Mouse (Mus musculus): ENCODE measurements around the gene Prlr.

Gene Prlr

DNA sequence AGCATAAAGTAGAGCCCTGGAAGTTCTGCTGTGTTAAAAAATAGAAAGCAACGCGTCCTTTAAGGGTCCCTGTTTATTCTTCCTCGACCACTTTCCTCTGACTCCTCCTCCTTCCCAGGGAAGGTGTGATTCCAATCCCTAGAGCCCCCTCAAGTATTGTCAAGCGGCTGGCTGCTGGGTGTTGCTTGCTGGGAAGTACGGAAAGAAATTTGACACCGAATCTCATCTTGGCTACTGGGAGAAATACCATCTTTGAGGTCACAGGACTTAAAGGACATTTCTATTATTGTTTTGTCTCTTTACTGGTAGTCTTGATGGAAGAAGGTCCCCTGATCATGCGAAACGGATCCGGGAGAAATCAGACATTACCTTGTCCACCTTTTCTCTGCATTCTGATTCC, at the start of gene Prlr:
Gene Prlr, plus strand, starts transcription at position 156 of the 400 bp plus-strand sequence.
- no peak for DNase-seq (ENCODE audit: low spot score in 2 of 2)

DNA sequence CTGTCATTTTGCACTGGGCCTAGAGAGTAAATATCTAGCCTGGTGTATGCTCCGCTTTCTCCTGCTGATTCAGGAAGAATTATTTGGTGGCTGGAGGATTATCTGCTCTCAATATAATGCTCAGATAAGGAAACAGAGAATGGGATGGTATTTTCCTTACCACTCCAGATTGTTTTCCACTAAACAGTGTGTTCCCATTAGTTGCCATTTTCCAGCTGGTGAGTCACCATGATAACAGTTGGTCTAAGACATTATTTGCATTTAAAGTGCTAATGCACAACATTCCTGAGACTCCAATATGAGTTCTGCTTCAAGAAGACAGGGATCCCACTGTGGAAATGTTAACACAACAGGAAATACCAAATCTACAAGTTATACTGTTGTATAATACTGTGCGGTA, 43.3 kb upstream of the Prlr start:
- no peak for DNase-seq (ENCODE audit: low spot score in 2 of 2)

DNA sequence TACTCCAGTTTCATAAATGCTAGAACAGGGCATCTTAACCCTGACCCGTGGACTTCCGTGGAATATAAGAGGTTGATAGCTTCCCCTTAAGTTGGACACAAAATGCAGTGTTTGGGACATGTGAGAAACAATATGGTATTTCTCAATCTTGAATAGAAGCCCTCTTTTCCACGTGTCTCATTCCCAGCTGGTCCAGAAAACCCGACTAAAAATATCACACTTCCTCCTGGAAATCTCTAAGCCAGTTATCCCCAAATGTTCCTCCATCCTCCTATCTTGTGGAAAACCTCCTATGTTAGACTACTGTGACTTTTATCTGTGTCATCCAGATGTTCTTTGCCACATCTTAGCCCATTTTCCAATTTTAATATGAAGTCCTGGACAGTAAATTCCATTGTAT, 42.1 kb upstream of the Prlr start:
- no peak for DNase-seq (ENCODE audit: low spot score in 2 of 2)

GRCm38 (mm10) chr15:10144520-10144919, 32.5 kb upstream of the Prlr start:
- DNase-seq (ENCODE audit: low spot score in 2 of 2), result no peak

DNA sequence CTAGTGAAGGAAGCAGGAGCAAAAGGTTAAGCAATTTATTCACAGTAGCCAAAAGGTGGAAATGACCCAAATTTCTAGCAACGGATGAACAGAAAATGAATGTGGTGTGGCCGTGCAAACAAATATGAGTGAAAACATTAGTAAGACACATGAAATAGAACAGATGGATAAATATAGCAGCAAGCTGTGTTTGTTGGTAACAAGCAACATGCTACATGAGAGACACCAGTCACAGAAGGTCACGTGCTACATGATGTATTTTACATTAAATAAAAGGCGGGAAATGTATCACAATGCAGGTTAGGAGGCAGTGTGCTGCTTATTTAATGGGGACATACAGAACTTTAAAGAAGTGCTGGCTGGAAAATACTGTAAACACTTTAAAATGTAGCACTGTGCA, 28.8 kb upstream of the Prlr start:
- no peak for DNase-seq (ENCODE audit: low spot score in 2 of 2)

GRCm38 (mm10) chr15:10160663-10161062, 16.4 kb upstream of the Prlr start:
- no peak for DNase-seq (ENCODE audit: low spot score in 2 of 2)

DNA sequence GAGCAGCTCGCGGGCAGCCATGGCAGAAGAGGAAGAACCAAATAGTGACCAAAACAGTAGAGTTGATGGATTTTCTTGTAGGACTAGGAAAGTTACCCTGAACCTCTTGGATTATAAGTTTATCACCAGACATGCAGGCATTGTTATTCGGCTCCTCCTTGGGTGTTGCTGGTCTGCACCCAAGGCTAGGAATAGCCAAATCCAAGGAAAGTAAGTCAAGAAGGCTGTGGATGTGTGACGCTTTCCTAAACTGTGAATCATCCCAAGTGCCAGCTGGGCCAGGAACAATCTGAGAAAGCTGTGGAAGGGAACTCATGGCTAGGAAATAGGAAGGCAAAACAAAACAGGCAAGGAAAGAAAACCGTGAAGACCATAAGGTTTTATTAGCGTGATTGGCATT, 2.0 kb upstream of the Prlr start:
- peak in 1 of 2 experiments; percentile 9 for DNase-seq (ENCODE audit: low spot score in 2 of 2)

DNA sequence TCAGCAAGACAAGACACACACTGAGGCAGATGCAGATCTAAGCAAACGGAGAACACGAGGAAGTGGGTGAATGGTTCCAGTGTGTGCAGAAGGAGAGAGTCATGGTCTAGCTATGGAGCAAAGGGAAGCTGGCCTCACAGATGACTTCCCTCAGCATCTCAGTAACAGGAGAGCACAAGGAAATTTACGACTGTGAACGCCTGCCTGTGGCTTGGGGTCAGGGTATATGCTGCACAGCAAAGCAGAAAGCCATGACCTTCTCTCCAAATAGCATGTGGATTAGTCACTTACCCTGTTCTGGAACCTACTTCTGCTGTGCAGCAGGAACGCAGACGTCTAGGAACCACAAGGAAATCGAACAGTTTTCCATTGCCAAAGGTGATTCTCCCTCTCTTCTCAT, 1.4 kb upstream of the Prlr start:
- no peak for DNase-seq (ENCODE audit: low spot score in 2 of 2)

DNA sequence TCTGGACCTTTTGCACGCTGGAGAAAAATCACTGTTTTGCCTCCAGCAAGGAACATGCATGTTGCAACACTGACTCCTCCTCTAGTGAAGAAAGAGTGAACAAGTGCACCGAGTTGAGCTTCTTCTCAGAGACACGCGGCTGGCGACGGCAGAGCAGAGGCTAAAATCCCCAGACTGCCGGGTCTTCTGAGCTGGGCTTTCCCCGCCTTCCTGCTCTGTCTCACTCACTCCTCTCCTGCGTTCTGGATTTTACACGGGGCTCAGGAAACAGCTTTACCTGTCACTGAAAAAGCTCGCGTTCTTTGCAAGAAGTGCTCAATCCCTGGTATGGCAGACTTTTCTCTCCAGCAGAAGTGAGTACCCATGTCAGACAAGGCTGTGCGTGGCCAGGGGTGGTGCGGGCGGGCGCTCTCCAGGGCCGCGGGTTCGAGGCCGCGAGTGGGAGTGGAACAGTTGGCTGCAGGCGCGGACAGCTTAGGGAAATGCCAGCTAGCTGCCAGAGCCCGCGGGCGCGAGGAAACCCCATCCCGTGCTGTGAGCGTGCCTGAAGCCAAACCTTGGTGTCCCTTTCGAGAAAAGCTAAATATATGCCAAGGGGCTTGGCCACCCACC, 587 bp downstream of the Prlr start:
- peak in 1 of 2 experiments; percentile 19 for DNase-seq (ENCODE audit: low spot score in 2 of 2)

DNA sequence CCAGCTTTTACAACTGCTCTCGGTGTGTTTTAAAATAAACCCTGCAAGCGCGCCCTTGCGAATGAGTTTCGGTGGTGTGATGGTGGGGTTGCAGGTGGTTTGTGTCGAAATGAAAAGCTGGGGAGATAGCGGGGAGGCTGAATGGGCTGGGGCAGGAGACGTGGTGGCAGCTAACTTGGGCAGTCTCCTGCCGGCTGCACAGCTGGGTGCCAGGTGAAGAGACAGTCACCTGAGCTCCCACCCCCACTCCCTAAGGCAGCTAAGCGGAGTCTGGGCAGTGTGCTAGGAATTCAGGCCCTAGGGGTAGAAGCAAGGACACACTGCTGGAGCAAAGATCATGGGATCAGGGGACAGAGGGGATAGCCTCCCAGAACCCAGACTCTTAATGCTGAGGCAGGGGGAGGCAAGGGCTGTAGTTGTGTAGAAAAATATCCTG, 1.1 kb downstream of the Prlr start:
- no peak for DNase-seq (ENCODE audit: low spot score in 2 of 2)

- DNase-seq (ENCODE audit: low spot score in 2 of 2), result no peak
Measured at GRCm38 (mm10) chr15:10180694-10181093, 3.7 kb downstream of the Prlr start.

GRCm38 (mm10) chr15:10192101-10192630, 15.1 kb downstream of the Prlr start:
- no peak for DNase-seq (ENCODE audit: low spot score in 2 of 2)

DNA sequence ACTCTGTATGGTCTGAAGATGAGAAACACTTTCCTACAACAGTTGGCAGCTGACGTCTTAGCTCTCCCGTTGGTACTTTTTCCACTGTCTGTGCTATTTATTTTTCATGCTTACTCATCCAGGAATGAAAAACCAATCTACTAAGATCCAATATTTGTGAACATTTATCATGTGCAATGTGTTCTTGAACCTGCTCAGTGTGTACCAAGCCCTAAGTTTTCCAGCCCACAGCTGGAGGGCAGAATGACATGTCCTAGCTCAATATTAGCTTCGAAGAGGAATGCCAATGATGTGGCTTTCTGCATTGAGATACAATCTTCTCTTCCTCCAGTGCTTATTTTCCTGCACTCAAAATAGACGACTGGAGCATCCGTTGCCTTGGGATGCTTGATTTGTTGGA, 24.0 kb downstream of the Prlr start:
- no peak for DNase-seq (ENCODE audit: low spot score in 2 of 2)

- no peak for DNase-seq (ENCODE audit: low spot score in 2 of 2)
Measured at GRCm38 (mm10) chr15:10202504-10203302, 25.7 kb downstream of the Prlr start.

DNA sequence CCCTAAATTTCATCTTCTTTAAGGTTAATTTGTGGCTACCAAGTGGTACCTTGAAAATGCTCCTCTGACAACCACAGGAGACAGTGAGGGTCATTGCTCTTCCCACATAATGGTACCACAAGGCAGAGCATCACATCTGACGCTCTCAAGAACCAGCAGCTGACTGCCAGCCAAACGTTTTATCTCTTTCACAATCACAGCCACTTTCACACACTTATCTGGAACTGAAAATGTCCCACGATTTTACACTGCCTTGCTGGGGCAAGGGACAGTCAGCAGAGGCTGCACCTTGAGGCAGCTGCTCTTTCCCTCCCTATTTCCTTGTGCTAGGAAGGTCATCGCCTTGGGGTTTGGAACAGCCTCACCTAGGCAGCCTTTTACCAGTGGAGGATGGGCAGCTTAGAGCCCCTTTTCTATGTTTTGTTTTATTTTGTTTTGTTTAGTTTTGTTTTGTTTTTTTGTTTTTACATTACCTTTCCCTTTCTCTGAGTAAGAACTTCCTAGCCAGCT, 33.3 kb downstream of the Prlr start:
- DNase-seq (ENCODE audit: low spot score in 2 of 2), result no peak

DNA sequence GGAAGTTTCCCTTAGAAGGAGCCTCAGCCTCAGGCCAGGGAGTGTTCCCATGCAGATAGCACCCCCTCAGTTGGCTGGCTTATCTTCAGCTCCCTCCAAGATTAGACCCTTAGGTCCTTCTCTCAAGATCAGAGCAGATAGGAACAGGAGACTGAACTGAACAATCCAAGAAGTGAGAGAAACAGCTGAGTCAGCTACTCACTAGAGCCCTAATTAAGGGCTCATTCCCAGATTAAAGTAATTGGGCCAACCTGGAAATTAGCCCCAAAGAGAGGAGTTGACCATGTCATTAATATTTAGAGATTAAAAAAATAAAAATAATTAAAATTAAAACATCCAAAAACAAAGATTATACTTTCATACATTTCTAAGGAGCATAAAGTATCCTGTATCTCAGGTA, 35.0 kb downstream of the Prlr start:
- no peak for DNase-seq (ENCODE audit: low spot score in 2 of 2)

DNA sequence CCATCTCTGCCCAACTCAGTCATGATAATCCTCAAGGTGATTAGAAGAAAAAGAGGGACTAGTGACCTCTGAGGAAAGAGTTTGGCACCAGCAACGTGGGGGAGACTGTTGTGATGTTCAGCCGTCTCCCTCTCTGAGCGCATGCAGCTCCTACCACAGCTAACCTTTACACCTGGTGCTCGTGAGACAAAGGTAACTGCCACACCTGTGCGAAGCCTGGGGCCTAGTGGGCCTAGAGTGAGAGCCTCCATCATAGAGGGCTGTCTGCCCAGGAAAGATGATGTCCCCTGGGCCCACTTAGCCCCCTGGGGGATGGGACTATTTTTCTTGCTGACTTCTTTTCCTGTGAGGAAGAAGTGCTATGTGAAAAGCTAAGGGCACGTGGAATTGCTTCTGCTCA, 36.2 kb downstream of the Prlr start:
- no peak for DNase-seq (ENCODE audit: low spot score in 2 of 2)

- DNase-seq (ENCODE audit: low spot score in 2 of 2), result no peak
Measured at GRCm38 (mm10) chr15:10213710-10214109, 36.7 kb downstream of the Prlr start.

- DNase-seq (ENCODE audit: low spot score in 2 of 2), result no peak
Measured at GRCm38 (mm10) chr15:10215719-10216118, 38.7 kb downstream of the Prlr start.

DNA sequence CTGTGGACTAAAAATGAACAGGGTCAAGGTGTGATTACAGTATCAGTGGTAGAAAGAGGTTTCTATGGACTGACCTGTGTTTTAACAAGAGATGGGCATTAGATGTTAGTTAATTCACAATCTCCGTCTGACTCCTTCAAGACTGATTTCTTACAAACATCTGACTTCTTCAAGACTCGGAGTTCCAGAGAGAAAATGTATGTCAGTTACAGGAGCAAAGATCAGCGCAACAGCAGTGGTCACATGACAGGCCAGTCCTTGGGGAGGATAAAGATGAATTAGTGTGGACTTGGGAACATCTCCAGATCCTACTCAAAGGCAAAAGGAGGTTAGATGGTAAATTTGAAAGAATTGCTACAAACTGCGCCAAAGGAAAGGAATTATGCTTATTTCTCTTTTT, 39.2 kb downstream of the Prlr start:
- DNase-seq (ENCODE audit: low spot score in 2 of 2), result no peak

DNA sequence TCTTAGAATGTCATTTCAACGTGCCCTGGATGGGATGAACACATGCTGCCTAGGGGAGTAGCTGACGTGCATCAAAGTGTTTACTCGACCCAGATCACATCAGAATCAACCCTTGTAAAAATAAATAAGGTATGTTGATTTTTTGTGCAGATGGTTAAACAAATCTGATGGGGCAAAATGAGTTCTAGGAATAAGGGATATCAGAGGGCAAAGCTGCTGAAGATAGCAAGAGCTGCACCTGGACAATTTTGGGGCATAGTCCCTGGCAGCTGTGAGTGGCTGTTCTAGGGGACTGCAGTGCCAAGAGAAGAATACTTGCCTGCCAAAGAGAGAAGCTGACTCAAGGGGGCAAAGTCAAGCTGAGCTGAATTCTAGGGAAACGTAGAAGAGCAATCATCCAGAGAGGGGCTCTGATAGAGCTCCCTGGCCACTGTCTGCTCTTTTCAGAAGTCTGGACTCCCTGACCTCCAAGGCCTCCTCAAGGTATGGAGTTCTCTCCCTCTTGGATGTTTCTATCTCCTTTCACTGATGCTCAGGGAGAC, 46.6 kb downstream of the Prlr start:
- no peak for DNase-seq (ENCODE audit: low spot score in 2 of 2)

GRCm38 (mm10) chr15:10225701-10226100, 48.7 kb downstream of the Prlr start:
- DNase-seq (ENCODE audit: low spot score in 2 of 2), result no peak

- DNase-seq (ENCODE audit: low spot score in 2 of 2), result no peak
Measured at GRCm38 (mm10) chr15:10228636-10229035, 51.6 kb downstream of the Prlr start.
